Mouse (Mus musculus) G1E (cell line): ENCODE measurements around the gene Ctps2. TPM values are rescaled to one million over a fixed set of nuclear protein-coding genes. Genes with fewer than 3 reads are reported as not detected.

Experiments
- ATAC-seq: 2 replicates; pipeline ENCODE4 v1.8.0; 2016; ENCODE audit warnings: mild to moderate bottlenecking; ENCODE audit not compliant: insufficient number of reproducible peaks, poor library complexity, low FRiP score, severe bottlenecking; ENCODE audit errors: extremely low read depth
- DNase-seq: peaks from one replicate; pipeline ENCODE4 v3.0.0; 2012; ENCODE audit warnings: low spot score
- H3K27me3 ChIP-seq: 2 replicates; pipeline ENCODE4 v1.6.1; 2012; ENCODE audit warnings: mild to moderate bottlenecking, low read length, inconsistent platforms; ENCODE audit not compliant: insufficient read depth
- H3K36me3 ChIP-seq: replicated peaks from 2 replicates; pipeline ENCODE3; 2012; ENCODE audit warnings: mild to moderate bottlenecking, inconsistent platforms
- H3K4me1 ChIP-seq: 2 replicates; pipeline ENCODE4 v1.6.1; 2012; ENCODE audit warnings: low read depth, low read length, inconsistent platforms, mixed read lengths; ENCODE audit not compliant: insufficient read depth
- H3K4me3 ChIP-seq: 2 replicates; pipeline ENCODE4 v1.5.1; 2012; ENCODE audit warnings: low read depth, mild to moderate bottlenecking, inconsistent platforms, low read length, moderate library complexity, mixed read lengths
- H3K9me3 ChIP-seq: replicated peaks from 2 replicates; pipeline ENCODE4 v1.6.1; 2012; ENCODE audit warnings: inconsistent platforms
- CTCF ChIP-seq: IDR thresholded peaks from 2 replicates; pipeline ENCODE4 v1.5.1; 2012; ENCODE audit warnings: low read depth, low read length, inconsistent platforms, mixed read lengths
- GATA1 ChIP-seq: IDR thresholded peaks from 2 replicates; pipeline ENCODE4 v1.6.1; 2012; ENCODE audit warnings: borderline replicate concordance, low read length, inconsistent platforms, mixed read lengths
- GATA2 ChIP-seq: IDR thresholded peaks from 2 replicates; pipeline ENCODE4 v1.6.1; 2012; ENCODE audit warnings: low read depth, low read length, inconsistent platforms, borderline replicate concordance
- POLR2AphosphoS5 ChIP-seq: IDR thresholded peaks from 2 replicates; pipeline ENCODE4 v1.6.1; 2012; ENCODE audit warnings: low read depth, low read length, inconsistent platforms; ENCODE audit not compliant: insufficient replicate concordance
- TAL1 ChIP-seq: conservative IDR thresholded peaks from 2 replicates; pipeline ENCODE4 v1.6.1; 2012; ENCODE audit warnings: low read depth, low read length, inconsistent platforms, mixed read lengths
- polyA plus RNA-seq: library from polyadenylated mRNA; stranded (reverse); fragments of >175 nt; gene quantifications from 2 replicates; pipeline ENCODE4 v1.2.3, GENCODE M21; 2012
- total RNA-seq, 2 experiments: library from RNA; stranded (forward) in 1 of 2; stranded (reverse) in 1 of 2; fragments of 200-1000 nt in 1 of 2; fragments of >200 nt in 1 of 2; fragmentation: Nextera tagmentation in 1 of 2; gene quantifications; 2 replicates each; pipeline ENCODE4 v1.2.3; 2014 to 2017

Ctps2 gene
- total and polyA plus RNA-seq, 3 experiments, result 1.3 to 50.2 (median 45.3) TPM

DNA sequence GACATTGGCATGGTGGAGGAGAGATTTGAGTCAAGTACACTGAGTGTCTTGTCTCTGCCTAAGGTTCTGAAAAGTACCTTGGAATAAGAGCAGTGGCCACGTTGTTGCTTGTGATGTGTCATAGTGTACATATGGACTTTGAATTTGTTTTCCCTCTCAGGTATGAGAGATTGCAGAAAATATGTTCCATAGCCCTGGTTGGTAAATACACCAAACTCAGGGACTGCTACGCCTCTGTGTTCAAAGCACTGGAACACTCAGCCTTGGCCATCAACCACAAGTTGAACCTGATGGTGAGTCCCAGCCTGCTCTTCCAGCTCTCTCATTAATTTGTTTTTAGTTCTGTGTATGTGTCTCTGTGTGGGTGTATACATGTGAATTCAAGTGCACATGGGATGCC, 30.4 kb downstream of the Ctps2 start:
- DNase-seq (no peak), ATAC-seq (no peak)
- peaks cover 42% of the 10 kb centered on the region for H3K36me3 ChIP-seq
- no peaks in the 10 kb centered on the region for H3K9me3 ChIP-seq
- H3K27me3 ChIP-seq, result no peaks in the 10 kb centered on the region
- no peaks in the 10 kb centered on the region for H3K4me1 ChIP-seq
- TF ChIP-seq POLR2AphosphoS5 (no peak), CTCF (no peak), TAL1 (no peak), GATA2 (no peak), GATA1 (no peak)
- H3K4me3 ChIP-seq, result no peak overlapping the region

DNA sequence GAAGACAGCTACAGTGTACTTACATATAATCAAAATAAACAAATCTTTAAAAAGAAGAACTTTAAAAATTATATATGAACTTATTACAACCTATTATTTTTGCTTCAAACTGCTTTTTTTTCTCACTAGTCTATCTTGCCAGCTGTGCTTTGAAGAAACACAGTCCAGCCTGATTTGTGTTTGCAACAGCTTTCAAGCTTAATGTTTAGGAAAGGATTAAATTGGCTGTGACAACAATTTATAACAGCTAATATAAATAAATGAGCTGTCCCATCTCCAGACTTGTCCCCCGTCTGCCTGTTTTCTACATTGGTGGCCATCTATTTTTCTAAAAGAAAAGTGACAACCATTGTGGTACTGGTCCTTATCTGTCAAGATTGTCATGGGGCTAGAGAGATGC, 41.0 kb downstream of the Ctps2 start:
- DNase-seq (no peak), ATAC-seq (no peak)
- no peaks in the 10 kb centered on the region for H3K9me3 ChIP-seq
- no peak for TF ChIP-seq TAL1
- TF ChIP-seq GATA1, result no peak
- no peak for TF ChIP-seq POLR2AphosphoS5
- TF ChIP-seq CTCF, result no peak
- TF ChIP-seq GATA2, result no peak
- no peak overlapping the region for H3K4me3 ChIP-seq
- H3K36me3 ChIP-seq, result peaks cover 36% of the 10 kb centered on the region
- no peaks in the 10 kb centered on the region for H3K4me1 ChIP-seq
- H3K27me3 ChIP-seq, result no peaks in the 10 kb centered on the region

DNA sequence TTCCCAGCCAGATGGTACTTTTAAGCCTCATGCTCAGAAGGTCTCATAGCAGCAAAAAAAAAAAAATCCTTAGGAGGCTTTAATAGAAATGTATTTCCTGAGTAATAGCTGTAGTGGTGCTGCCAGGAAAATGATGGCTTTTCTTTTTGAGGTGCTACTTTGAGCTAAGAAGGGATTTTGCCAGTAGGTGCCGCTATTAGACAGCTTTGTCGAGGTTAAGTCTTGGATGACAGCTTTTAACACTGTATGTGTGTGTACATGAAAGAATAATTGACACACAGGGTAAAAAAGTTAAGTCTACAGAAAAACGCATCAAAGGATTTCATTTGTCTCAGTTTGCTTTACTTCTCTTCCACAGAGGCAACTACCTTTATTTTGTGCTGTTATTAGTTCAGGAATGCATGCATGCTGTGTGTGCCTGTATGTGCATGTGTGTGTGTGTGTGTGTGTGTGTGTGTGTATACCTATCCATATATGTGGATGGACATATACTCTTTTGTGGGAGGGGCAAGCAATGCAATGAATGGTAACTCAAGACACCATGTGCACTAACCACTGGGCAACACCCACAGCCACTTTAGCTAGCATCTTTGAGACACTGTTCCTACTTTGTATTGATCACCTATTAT, 48.9 kb downstream of the Ctps2 start:
- TF ChIP-seq POLR2AphosphoS5, result no peak
- no peak for TF ChIP-seq TAL1
- TF ChIP-seq GATA2, result no peak
- TF ChIP-seq GATA1, result no peak
- TF ChIP-seq CTCF, result no peak
- no peak for ATAC-seq
- H3K36me3 ChIP-seq, result peaks cover 14% of the 10 kb centered on the region
- no peak overlapping the region for H3K4me3 ChIP-seq
- no peaks in the 10 kb centered on the region for H3K9me3 ChIP-seq
- DNase-seq, result no peak
- H3K4me1 ChIP-seq, result no peaks in the 10 kb centered on the region
- no peaks in the 10 kb centered on the region for H3K27me3 ChIP-seq

DNA sequence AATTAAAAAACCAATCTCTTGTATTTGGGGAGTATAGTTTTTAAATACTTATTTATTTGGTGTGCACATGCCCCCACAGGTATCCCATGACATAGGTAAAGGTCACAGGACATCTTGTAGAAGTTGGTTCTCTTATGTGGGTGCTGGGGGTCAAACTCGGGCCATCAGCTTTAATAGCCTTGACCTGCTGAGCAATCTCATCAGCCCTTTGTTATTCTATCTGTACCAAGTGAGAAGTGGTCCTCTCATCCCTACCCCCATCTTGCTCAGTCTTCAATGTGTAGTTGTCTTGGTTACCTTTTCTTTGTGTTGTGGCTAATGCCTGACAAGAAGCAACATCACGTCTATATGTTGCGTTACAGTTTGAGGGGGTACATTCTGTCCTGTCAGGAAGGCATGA, 56.9 kb downstream of the Ctps2 start:
- TF ChIP-seq GATA2 (no peak), CTCF (no peak), TAL1 (no peak), POLR2AphosphoS5 (no peak), GATA1 (no peak)

DNA sequence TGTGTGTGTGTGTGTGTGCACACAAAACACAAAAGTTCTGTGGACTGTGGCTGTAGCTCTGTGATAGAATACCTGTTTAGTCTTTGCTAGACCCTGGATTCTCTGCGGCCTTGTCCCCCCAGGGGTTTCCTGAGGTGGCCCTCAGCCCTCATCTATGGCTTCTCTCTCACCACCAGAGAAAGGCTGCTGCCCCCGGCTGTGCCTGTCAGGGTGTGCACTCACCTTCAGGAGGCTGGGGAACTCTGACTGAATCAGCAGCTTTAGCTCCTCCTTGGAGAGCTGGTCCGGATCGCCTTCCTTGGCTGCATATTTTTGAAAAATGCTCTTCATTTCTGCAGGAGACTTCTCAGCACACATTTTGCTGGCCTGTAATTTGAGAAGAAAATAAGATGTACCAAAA, 62.8 kb downstream of the Ctps2 start:
- Histone ChIP-seq H3K9me3 (no peaks in the 10 kb centered on the region), H3K36me3 (peaks cover 3% of the 10 kb centered on the region), H3K27me3 (no peaks in the 10 kb centered on the region), H3K4me3 (no peak overlapping the region), H3K4me1 (no peaks in the 10 kb centered on the region)
- no peak for DNase-seq
- no peak for TF ChIP-seq CTCF
- TF ChIP-seq GATA2, result no peak
- no peak for TF ChIP-seq TAL1
- TF ChIP-seq GATA1, result no peak
- no peak for TF ChIP-seq POLR2AphosphoS5
- no peak for ATAC-seq

More for the DNA sequence above, 56.9 kb downstream of the Ctps2 start:
- no peak overlapping the region for H3K4me3 ChIP-seq
- H3K27me3 ChIP-seq, result no peaks in the 10 kb centered on the region
- ATAC-seq, result no peak
- H3K4me1 ChIP-seq, result no peaks in the 10 kb centered on the region
- no peaks in the 10 kb centered on the region for H3K9me3 ChIP-seq
- DNase-seq, result no peak
- H3K36me3 ChIP-seq, result peaks cover 5% of the 10 kb centered on the region

DNA sequence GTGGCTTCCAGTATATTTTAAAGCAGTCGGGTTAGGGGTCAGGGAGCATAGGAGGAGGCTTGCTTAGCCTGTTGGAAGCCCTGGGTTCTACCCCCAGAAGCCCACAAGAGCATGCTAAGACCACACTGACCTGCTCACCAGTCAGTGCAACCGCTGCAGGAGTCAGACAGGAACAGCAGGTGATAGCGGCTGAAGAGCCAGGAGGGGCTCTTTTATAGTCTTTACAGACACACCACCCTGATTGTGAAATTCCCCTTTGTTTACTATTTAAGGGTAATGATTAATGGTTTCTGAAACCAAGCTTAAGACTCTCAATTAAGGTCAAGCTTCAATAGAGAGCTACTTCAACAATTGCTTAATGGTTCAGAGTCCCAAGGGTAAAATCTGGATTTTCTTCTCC, 63.3 kb downstream of the Ctps2 start, which contains the start of gene S100g:
S100g (minus strand) TSS at position 217 of the 400 bp plus-strand sequence.
- ATAC-seq, result no peak
- Histone ChIP-seq H3K9me3 (no peaks in the 10 kb centered on the region), H3K4me3 (no peak within 1 kb of the TSS), H3K4me1 (no peaks in the 10 kb centered on the region), H3K27me3 (no peaks in the 10 kb centered on the region), H3K36me3 (peaks cover 3% of the 10 kb centered on the region)
- no peak for DNase-seq
- TF ChIP-seq GATA1, result no peak
- TF ChIP-seq POLR2AphosphoS5, result no peak
- TF ChIP-seq TAL1, result no peak
- no peak for TF ChIP-seq CTCF
- TF ChIP-seq GATA2, result no peak

DNA sequence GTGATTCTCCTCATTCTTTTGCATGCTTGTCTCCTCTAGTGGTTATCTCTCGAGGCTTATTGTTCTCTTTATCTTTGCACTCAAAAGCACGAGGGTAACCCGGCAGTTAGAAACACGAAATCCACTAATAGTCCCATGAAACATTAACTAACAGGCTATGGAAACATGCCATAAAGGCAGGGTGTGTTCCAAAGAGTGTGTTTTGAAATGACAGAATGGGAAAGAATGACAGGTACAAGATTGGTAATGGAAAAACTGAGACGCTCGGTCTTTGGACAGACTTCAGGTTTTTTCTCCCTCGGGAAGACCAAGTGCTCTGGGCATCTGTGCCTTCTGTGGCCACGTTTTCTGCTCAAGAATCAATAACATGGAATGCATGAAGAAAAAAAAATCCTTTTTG, 66.4 kb downstream of the Ctps2 start:
- no peaks in the 10 kb centered on the region for H3K4me1 ChIP-seq
- H3K27me3 ChIP-seq, result no peaks in the 10 kb centered on the region
- ATAC-seq, result no peak
- DNase-seq, result no peak
- no peak for TF ChIP-seq TAL1
- TF ChIP-seq GATA1, result no peak
- TF ChIP-seq GATA2, result no peak
- TF ChIP-seq CTCF, result no peak
- no peak for TF ChIP-seq POLR2AphosphoS5
- H3K36me3 ChIP-seq, result peaks cover 3% of the 10 kb centered on the region
- no peaks in the 10 kb centered on the region for H3K9me3 ChIP-seq
- no peak overlapping the region for H3K4me3 ChIP-seq
